Mouse (Mus musculus) forebrain, embryonic 10.5 days (tissue): ENCODE data around the gene Ppp1r35. TPM values are rescaled to one million over a fixed set of nuclear protein-coding genes. Genes with fewer than 3 reads are reported as not detected.

ENCODE experiments used
- DNase-seq: peaks from one replicate; pipeline ENCODE4 v3.0.0-alpha.2; 2017; ENCODE audit warnings: low spot score; ENCODE audit errors: extremely low spot score
- H3K27ac ChIP-seq: fragments of 300-500 bp; sonication (generic); 2 replicates; pipeline ENCODE4 v1.5.1; 2016; ENCODE audit warnings: mild to moderate bottlenecking
- H3K27me3 ChIP-seq: fragments of 300-500 bp; sonication (generic); 2 replicates; pipeline ENCODE4 v1.6.1; 2016; ENCODE audit warnings: mild to moderate bottlenecking; ENCODE audit not compliant: poor library complexity, severe bottlenecking
- H3K36me3 ChIP-seq: fragments of 300-500 bp; sonication (generic); replicated peaks from 2 replicates; pipeline ENCODE4 v1.6.1; 2016; ENCODE audit warnings: mild to moderate bottlenecking, moderate library complexity
- H3K4me1 ChIP-seq: fragments of 300-500 bp; sonication (generic); 2 replicates; pipeline ENCODE4 v1.6.1; 2016
- H3K4me3 ChIP-seq: fragments of 300-500 bp; sonication (generic); 2 replicates; pipeline ENCODE4 v1.5.1; 2016; ENCODE audit warnings: mild to moderate bottlenecking, moderate library complexity
- H3K9me3 ChIP-seq: fragments of 300-500 bp; sonication (generic); 2 replicates; pipeline ENCODE4 v1.6.1; 2016; ENCODE audit warnings: mild to moderate bottlenecking, moderate library complexity
- WGBS: fragments of 180-500 bp; shearing (Covaris S2); methylation state at CpG from one replicate; pipeline ENCODE4 v1.1.7; 2016; 5-methylcytosine and 5-hydroxymethylcytosine counted together
- polyA plus RNA-seq: library from polyadenylated mRNA; unstranded; fragments of >200 nt; fragmentation: Nextera tagmentation; extraction: Ambion mirVana; gene quantifications from 2 replicates; pipeline ENCODE4 v1.2.1, GENCODE M21; 2016

The Ppp1r35 gene
- polyA plus RNA-seq, 1 experiment from 2014 or later = 47.5 TPM

DNA sequence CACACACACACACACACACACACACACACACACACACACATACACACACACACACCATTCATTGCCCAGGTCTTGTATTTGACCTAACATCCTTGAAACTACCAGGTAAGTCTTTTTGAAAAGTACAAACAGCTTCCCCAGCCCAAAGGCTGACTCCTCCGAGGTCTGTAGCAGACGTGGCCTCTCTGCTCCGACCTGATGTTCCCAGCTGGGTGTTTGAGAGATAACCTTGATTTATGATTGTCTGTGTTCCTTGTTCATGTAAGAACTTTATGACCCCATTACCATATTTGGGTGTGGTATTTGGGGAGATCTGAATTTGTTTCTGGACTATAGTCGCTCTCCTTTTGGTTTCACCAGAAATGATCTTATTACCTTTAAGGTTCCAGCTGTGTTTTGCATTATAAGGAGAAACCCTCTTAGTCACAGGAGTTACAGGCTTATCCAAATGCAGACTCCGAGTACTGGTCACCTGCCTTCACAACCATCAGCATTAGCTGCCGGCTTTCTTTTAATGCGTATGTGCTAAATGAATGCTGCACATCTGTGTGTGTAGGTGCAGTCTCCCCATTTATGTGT is 1.3 kb upstream of the Ppp1r35 start:
- H3K4me1 ChIP-seq = peaks cover 34% of the 10 kb centered on the region
- H3K27me3 ChIP-seq = no peaks in the 10 kb centered on the region
- H3K4me3 ChIP-seq = no peak overlapping the region; the same call in 1 of the 2 replicates
- H3K27ac ChIP-seq = no peak overlapping the region
- no peak for DNase-seq
- H3K36me3 ChIP-seq = peaks cover 24% of the 10 kb centered on the region
- 91% methylated on average over 7 of the region's 7 CpGs for WGBS
- no peaks in the 10 kb centered on the region for H3K9me3 ChIP-seq

DNA sequence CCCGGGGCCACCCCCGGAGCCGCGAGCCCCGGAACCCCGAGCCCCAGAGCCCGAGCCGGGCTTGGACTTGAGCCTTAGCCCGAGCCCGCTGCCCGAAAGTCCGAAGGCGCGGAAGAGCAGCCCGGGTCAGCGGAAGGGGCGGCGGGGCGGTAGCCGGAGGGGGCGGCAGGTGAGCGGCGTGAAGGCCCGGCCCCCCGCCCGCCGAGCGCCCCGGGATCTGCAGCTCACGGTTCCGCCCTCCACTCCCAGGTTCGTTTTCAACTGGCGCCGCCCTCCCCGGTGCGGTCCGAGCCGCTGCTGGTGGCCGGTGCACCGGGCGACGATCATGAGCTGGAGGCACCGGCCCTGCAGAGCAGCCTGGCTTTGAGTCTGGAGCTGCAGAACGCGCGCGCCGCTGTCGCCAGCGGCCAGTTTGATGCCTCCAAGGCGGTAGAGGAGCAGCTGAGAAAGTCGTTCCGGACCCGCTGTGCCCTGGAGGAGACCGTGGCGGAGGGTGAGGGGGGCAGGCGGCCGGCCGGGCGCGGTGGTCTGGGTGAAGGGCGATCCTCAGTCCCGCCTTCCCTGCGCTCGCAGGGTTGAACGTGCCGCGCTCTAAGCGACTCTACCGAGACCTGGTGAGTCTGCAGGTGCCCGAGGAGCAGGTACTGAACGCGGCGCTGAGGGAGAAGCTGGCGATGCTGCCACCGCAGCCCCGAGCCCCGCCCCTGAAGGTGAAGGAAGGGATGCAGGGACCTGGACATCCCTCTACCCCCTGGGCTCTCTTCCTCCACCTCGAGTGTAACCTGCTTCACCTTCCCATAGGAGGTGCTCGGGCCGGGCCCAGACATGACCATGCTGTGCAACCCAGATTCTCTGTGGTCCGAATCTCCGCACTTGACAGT is 644 bp downstream of the Ppp1r35 start:
- DNase-seq = peak; percentile 52
- under 1% methylated on average over 77 of the region's 83 CpGs for WGBS
- no peaks in the 10 kb centered on the region for H3K27me3 ChIP-seq

DNA sequence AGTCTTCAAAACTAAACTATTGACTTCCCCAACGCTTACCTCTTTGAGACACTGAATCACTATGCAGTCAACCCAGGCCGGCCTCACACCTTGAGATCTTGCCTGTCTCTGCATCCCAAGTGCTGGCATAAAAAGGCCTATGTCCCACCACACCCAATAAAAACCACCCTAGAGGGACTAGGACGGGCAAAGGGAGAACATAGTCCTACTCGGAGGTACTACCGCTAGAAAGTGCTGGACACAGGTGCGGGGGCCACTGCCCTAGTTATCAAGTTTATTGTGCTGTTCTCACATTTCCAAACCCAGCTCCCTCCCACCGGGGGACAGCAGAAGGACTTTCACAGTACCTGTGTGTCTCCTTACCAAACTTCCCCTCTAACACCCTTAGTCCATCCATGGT is 3.0 kb downstream of the Ppp1r35 start:
- Histone ChIP-seq H3K9me3 (no peaks in the 10 kb centered on the region), H3K27ac (no peak overlapping the region), H3K27me3 (no peaks in the 10 kb centered on the region), H3K4me3 (no peak overlapping the region; the same call in 1 of the 2 replicates), H3K36me3 (peaks cover 53% of the 10 kb centered on the region), H3K4me1 (peaks cover 68% of the 10 kb centered on the region)
- DNase-seq = no peak
- 92% methylated on average over 7 of the region's 7 CpGs for WGBS

More for the DNA sequence above, 644 bp downstream of the Ppp1r35 start:
- no peaks in the 10 kb centered on the region for H3K9me3 ChIP-seq
- peak overlapping the region; percentile 95 for H3K27ac ChIP-seq
- peaks cover 53% of the 10 kb centered on the region for H3K4me1 ChIP-seq
- H3K4me3 ChIP-seq = peak overlapping the region; percentile 99
- peaks cover 44% of the 10 kb centered on the region for H3K36me3 ChIP-seq

- Histone ChIP-seq H3K4me1 (peaks cover 70% of the 10 kb centered on the region), H3K4me3 (peak overlapping the region; percentile 96), H3K27ac (no peak overlapping the region), H3K27me3 (peaks cover 2% of the 10 kb centered on the region), H3K36me3 (peaks cover 53% of the 10 kb centered on the region), H3K9me3 (peaks cover 1% of the 10 kb centered on the region)
- WGBS = 88% methylated on average over 13 of the region's 13 CpGs
- no peak for DNase-seq
Measured at GRCm38 (mm10) chr5:137782776-137783522, 4.3 kb downstream of the Ppp1r35 start.

- peak overlapping the region; percentile 98 for H3K27ac ChIP-seq
- 84% methylated on average over 9 of the region's 9 CpGs for WGBS
Measured at GRCm38 (mm10) chr5:137783901-137784540, 5.4 kb downstream of the Ppp1r35 start.

DNA sequence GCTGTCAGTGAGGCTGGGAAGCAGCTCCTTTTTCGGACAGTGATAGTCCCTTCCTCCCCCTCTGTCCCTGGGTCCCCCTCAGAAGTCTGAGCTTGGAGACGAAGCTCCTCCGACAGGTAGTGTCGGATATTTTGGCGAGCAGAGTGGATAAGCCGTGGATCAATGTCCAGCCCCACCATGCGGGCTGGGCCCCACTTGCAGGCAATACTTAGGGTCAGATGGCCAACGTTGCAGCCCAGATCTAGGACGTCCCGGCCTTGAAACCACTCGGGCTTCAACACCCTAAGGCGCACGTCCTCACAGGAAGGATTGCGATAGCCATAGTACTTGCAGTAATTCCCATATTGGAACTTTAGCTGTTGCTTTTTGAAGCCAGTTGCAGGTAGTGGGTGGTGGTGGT is 5.9 kb downstream of the Ppp1r35 start:
- peak overlapping the region; percentile 98 for H3K27ac ChIP-seq
- DNase-seq = no peak
- H3K36me3 ChIP-seq = peaks cover 53% of the 10 kb centered on the region
- H3K27me3 ChIP-seq = peaks cover 15% of the 10 kb centered on the region
- H3K9me3 ChIP-seq = peaks cover 6% of the 10 kb centered on the region
- 88% methylated on average over 14 of the region's 14 CpGs for WGBS
- H3K4me1 ChIP-seq = peaks cover 64% of the 10 kb centered on the region
- H3K4me3 ChIP-seq = peak overlapping the region; percentile 96

More at GRCm38 (mm10) chr5:137783901-137784540, 5.4 kb downstream of the Ppp1r35 start:
- peaks cover 6% of the 10 kb centered on the region for H3K9me3 ChIP-seq
- no peak for DNase-seq
- H3K4me3 ChIP-seq = peak overlapping the region; percentile 96
- H3K36me3 ChIP-seq = peaks cover 53% of the 10 kb centered on the region
- peaks cover 67% of the 10 kb centered on the region for H3K4me1 ChIP-seq
- H3K27me3 ChIP-seq = peaks cover 12% of the 10 kb centered on the region

GRCm38 (mm10) chr5:137785164-137786031 is 6.7 kb downstream of the Ppp1r35 start:
- H3K27ac ChIP-seq = peak overlapping the region; percentile 98
- peak overlapping the region; percentile 96 for H3K4me3 ChIP-seq
- peaks cover 49% of the 10 kb centered on the region for H3K36me3 ChIP-seq
- peaks cover 15% of the 10 kb centered on the region for H3K27me3 ChIP-seq
- DNase-seq = peak; percentile 40
- WGBS = 9% methylated on average over 57 of the region's 62 CpGs
- peaks cover 6% of the 10 kb centered on the region for H3K9me3 ChIP-seq
- peaks cover 55% of the 10 kb centered on the region for H3K4me1 ChIP-seq

DNA sequence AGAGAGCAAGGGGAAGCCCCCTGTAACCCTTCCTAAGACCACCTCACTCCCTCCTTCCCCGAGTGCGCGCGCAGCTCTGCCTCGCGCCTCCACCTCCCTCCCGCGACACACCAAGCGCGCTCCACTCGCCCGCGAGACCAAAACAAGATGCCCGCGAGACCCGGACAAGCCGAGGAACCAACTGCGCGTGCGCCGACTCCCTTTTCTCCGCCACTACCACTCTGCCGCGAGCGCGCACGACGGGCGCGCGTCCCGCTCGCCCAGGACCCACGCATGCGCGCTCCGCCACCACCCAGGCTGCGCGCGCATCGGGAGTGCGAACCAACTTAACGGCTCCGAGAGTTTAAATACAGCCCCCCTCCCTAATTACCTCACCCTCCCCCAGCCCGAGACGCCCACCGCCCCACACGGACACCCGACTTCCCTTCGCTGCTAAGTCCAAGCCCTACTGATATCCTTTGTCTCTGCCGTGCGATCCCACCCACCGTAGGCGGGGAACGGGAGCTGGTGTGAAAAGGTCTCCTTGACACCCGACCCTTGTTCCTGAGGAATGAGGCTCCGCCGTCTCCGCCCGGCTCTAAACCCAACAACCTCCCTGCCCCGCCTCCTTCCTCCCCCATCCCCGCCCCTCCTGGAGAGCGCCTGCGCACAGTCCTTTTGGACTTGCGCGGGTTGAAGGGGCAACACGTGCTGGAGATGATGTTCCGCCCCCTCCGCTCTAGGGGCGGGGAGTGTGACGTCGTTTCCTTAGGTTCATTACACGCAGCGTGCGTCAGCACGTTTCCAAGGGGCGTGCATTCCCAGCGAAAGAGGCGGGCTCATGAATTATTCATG is 7.7 kb downstream of the Ppp1r35 start:
- peaks cover 49% of the 10 kb centered on the region for H3K4me1 ChIP-seq
- peak overlapping the region; percentile 98 for H3K27ac ChIP-seq
- H3K4me3 ChIP-seq = peak overlapping the region; percentile 96
- H3K9me3 ChIP-seq = peaks cover 6% of the 10 kb centered on the region
- peaks cover 39% of the 10 kb centered on the region for H3K36me3 ChIP-seq
- DNase-seq = peak; percentile 99
- under 1% methylated on average over 79 of the region's 79 CpGs for WGBS
- H3K27me3 ChIP-seq = peaks cover 15% of the 10 kb centered on the region

DNA sequence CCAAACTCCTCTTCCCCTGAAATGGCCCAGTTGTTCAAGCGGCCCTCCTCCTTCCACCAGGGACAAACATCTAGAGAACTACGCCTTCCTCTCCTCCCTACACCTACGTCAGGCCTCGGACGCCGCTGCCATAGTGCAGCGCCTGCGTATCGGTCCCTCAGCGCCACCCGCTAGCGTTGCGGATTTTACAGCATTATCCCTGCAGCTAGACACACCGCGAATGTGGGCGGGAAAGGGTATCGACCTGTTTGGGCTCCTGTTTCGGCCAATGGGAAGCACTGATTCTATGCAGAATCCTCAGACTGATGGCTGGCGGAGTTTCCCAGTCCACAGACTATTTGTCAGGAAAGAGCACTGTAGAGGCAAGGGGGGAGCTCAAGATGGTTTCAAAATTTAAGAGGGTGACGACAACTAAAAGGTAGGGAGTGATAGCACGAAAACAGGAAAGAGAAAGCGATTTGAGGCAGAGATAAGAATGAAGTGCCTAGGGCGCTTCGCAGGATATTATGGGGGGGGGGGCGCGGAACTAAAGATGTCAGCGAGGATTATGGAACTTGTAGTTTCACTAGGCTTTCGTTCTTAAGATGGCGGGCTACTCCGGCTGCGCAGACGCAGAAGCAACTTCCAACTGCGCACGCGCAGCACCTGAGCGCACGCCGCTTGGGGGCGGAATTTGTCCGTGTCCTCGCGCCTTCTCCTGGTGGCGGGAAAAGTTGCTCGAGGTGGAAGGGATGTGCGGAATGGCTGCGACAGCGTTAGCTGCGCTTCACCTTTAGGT is 8.7 kb downstream of the Ppp1r35 start, which contains the start of the genes Mepce and Zcwpw1:
TSS of gene Mepce (minus strand) at position 505 of the 778 bp plus-strand sequence.
TSS of gene Zcwpw1 (plus strand) at position 648 of the 778 bp plus-strand sequence.
- Histone ChIP-seq H3K27me3 (peaks cover 15% of the 10 kb centered on the region), H3K4me3 (peak within 1 kb of the TSS; percentile 96), H3K9me3 (peaks cover 6% of the 10 kb centered on the region), H3K36me3 (peaks cover 29% of the 10 kb centered on the region), H3K4me1 (peaks cover 39% of the 10 kb centered on the region), H3K27ac (peak within 1 kb of the TSS; percentile 98)
- WGBS = under 1% methylated on average over 47 of the region's 48 CpGs
- peak; percentile 93 for DNase-seq

DNA sequence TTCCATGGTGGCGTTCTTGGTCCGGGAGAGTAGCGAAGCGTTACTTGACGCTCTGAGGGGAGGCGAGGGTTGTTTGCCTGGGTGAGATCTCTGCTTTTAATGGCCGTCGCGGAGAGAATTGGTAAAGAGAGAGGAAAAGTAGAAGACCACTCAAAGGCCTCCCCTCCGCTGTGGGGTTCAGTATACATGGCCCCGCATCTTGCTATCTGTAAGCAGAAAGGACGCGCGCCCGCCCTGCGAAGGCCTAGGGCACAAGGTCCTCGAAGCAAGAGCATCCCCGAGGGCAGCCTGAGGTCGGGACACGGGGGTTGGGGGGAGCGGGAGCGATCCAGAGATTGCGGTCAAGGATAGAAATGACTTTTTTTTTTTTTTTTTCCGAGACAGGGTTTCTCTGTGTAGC is 9.5 kb downstream of the Ppp1r35 start:
- Histone ChIP-seq H3K4me3 (peak overlapping the region; percentile 96), H3K4me1 (peaks cover 30% of the 10 kb centered on the region), H3K9me3 (peaks cover 6% of the 10 kb centered on the region), H3K36me3 (peaks cover 21% of the 10 kb centered on the region), H3K27me3 (peaks cover 15% of the 10 kb centered on the region), H3K27ac (peak overlapping the region; percentile 98)
- no peak for DNase-seq
- 74% methylated on average over 24 of the region's 24 CpGs for WGBS
